Mouse (Mus musculus): ENCODE data around the gene Igfn1. TPM values are rescaled to one million over a fixed set of nuclear protein-coding genes. Genes with fewer than 3 reads are reported as not detected.

Igfn1 gene
- polyA plus RNA-seq, 2 experiments = not detected

- peak overlapping the region; percentile 26; the same call in 1 of the 2 replicates for H3K4me2 ChIP-seq (ENCODE audit: low read depth)
These were observed 7.4 kb upstream of the Igfn1 start for GRCm38 (mm10) chr1:136013513-136013912.

GRCm38 (mm10) chr1:136010247-136010646 is 4.1 kb upstream of the Igfn1 start:
- Histone ChIP-seq H3K9ac (replicated peaks) (no peak overlapping the region), H3K27me3 (ENCODE audit: control insufficient read depth, insufficient read depth, low read length) (no peaks in the 10 kb centered on the region; the same call in 1 of the 2 replicates), H3K4me1 (replicated peaks; ENCODE audit: control insufficient read depth in 2 of 2, insufficient read depth in 2 of 2, low read length in 1 of 2) (peaks cover 44 to 53% of the 10 kb centered on the region in 2 experiments), H3K36me3 (replicated peaks; ENCODE audit: control insufficient read depth, insufficient read depth, low read depth) (no peaks in the 10 kb centered on the region), H3K4me2 (ENCODE audit: low read depth) (no peak overlapping the region), H3K9me3 (ENCODE audit: control insufficient read depth, low read length) (no peaks in the 10 kb centered on the region), H3K27ac (no peak overlapping the region), H3K4me3 (ENCODE audit: insufficient read depth in 1 of 2, low read depth in 2 of 2, low read length in 2 of 2) (no peak overlapping the region)
- 87% methylated on average over 4 of the region's 4 CpGs for WGBS (ENCODE audit: insufficient replicate concordance)
- ATAC-seq (ENCODE audit: insufficient read depth) (no peak), DNase-seq (ENCODE audit: low read depth in 3 of 3, low spot score in 3 of 3) (no peak)
- no peak for TF ChIP-seq EP300 (IDR thresholded peaks at IDR 0.05; ENCODE audit: low read depth)
- TF ChIP-seq CTCF (IDR thresholded peaks at IDR 0.05; ENCODE audit: low read depth) = no peak

More at GRCm38 (mm10) chr1:136013513-136013912, 7.4 kb upstream of the Igfn1 start:
- no peak overlapping the region for H3K4me3 ChIP-seq (ENCODE audit: insufficient read depth in 1 of 2, low read depth in 2 of 2, low read length in 2 of 2)
- no peak for DNase-seq (ENCODE audit: low read depth in 3 of 3, low spot score in 3 of 3)
- no peaks in the 10 kb centered on the region for H3K27me3 ChIP-seq (ENCODE audit: control insufficient read depth, insufficient read depth, low read length)
- WGBS (ENCODE audit: insufficient replicate concordance) = 55% methylated on average over 4 of the region's 4 CpGs
- TF ChIP-seq CTCF (IDR thresholded peaks at IDR 0.05; ENCODE audit: low read depth) = no peak
- no peak for TF ChIP-seq EP300 (IDR thresholded peaks at IDR 0.05; ENCODE audit: low read depth)
- no peak for ATAC-seq (ENCODE audit: insufficient read depth)
- 0 out of 2 replicates have a peak overlapping the region, but pooled peaks have one; percentile 23 for H3K9ac ChIP-seq (replicated peaks)
- H3K27ac ChIP-seq = peak overlapping the region; percentile 94
- no peaks in the 10 kb centered on the region for H3K36me3 ChIP-seq (replicated peaks; ENCODE audit: control insufficient read depth, insufficient read depth, low read depth)
- H3K4me1 ChIP-seq (replicated peaks; ENCODE audit: control insufficient read depth in 2 of 2, insufficient read depth in 2 of 2, low read length in 1 of 2) = peaks cover 58 to 67% of the 10 kb centered on the region in 2 experiments
- H3K9me3 ChIP-seq (ENCODE audit: control insufficient read depth, low read length) = no peaks in the 10 kb centered on the region

- Histone ChIP-seq H3K4me2 (ENCODE audit: low read depth) (peak overlapping the region; percentile 92), H3K4me3 (ENCODE audit: insufficient read depth in 1 of 2, low read depth in 2 of 2, low read length in 2 of 2) (peak overlapping the region; percentile 67 to 68), H3K4me1 (replicated peaks; ENCODE audit: control insufficient read depth in 2 of 2, insufficient read depth in 2 of 2, low read length in 1 of 2) (peaks cover 26 to 35% of the 10 kb centered on the region in 2 experiments), H3K27ac (peak overlapping the region; percentile 60), H3K27me3 (ENCODE audit: control insufficient read depth, insufficient read depth, low read length) (no peaks in the 10 kb centered on the region; the same call in 1 of the 2 replicates), H3K9ac (replicated peaks) (peak overlapping the region; percentile 52), H3K36me3 (replicated peaks; ENCODE audit: control insufficient read depth, insufficient read depth, low read depth) (no peaks in the 10 kb centered on the region), H3K9me3 (ENCODE audit: control insufficient read depth, low read length) (no peaks in the 10 kb centered on the region)
- ATAC-seq (ENCODE audit: insufficient read depth) = peak; percentile 65
- TF ChIP-seq EP300 (IDR thresholded peaks at IDR 0.05; ENCODE audit: low read depth) (no peak), CTCF (IDR thresholded peaks at IDR 0.05; ENCODE audit: low read depth) (no peak; the same call in 1 of the 2 replicates)
- 14% methylated on average over 8 of the region's 8 CpGs for WGBS (ENCODE audit: insufficient replicate concordance)
- no peak for DNase-seq (ENCODE audit: low read depth in 3 of 3, low spot score in 3 of 3)
These were observed 2.0 kb upstream of the Igfn1 start for GRCm38 (mm10) chr1:136008159-136008533.

GRCm38 (mm10) chr1:136007211-136008158 is 1.3 kb upstream of the Igfn1 start, which contains the start of gene Tmem9:
Gene Tmem9, plus strand, starts transcription at chr1:136008150.
- Histone ChIP-seq H3K4me3 (ENCODE audit: insufficient read depth in 1 of 2, low read depth in 2 of 2, low read length in 2 of 2) (peak within 1 kb of the TSS; percentile 67 to 68), H3K36me3 (replicated peaks; ENCODE audit: control insufficient read depth, insufficient read depth, low read depth) (no peaks in the 10 kb centered on the region), H3K4me2 (ENCODE audit: low read depth) (peak within 1 kb of the TSS; percentile 92), H3K27ac (peak within 1 kb of the TSS; percentile 60), H3K9ac (replicated peaks) (peak within 1 kb of the TSS; percentile 72), H3K9me3 (ENCODE audit: control insufficient read depth, low read length) (no peaks in the 10 kb centered on the region), H3K27me3 (ENCODE audit: control insufficient read depth, insufficient read depth, low read length) (no peaks in the 10 kb centered on the region; the same call in 1 of the 2 replicates), H3K4me1 (replicated peaks; ENCODE audit: control insufficient read depth in 2 of 2, insufficient read depth in 2 of 2, low read length in 1 of 2) (peaks cover 22 to 32% of the 10 kb centered on the region in 2 experiments)
- TF ChIP-seq EP300 (IDR thresholded peaks at IDR 0.05; ENCODE audit: low read depth) (no peak; the same call in 1 of the 2 replicates), CTCF (IDR thresholded peaks at IDR 0.05; ENCODE audit: low read depth) (0 out of 2 replicates have a peak, but pooled peaks have one; percentile 38)
- WGBS (ENCODE audit: insufficient replicate concordance) = 4% methylated on average over 37 of the region's 37 CpGs
- ATAC-seq (ENCODE audit: insufficient read depth) = peak; percentile 96
- DNase-seq (ENCODE audit: low read depth in 3 of 3, low spot score in 3 of 3) = peak; percentile 85 to 93 (median 92)

- WGBS (ENCODE audit: insufficient replicate concordance) = 79% methylated on average over 2 of the region's 2 CpGs
- no peak overlapping the region for H3K27ac ChIP-seq
- H3K36me3 ChIP-seq (replicated peaks; ENCODE audit: control insufficient read depth, insufficient read depth, low read depth) = no peaks in the 10 kb centered on the region
- H3K27me3 ChIP-seq (ENCODE audit: control insufficient read depth, insufficient read depth, low read length) = peaks cover 10% of the 10 kb centered on the region
- H3K4me3 ChIP-seq (ENCODE audit: insufficient read depth in 1 of 2, low read depth in 2 of 2, low read length in 2 of 2) = no peak overlapping the region
- H3K4me2 ChIP-seq (ENCODE audit: low read depth) = no peak overlapping the region
- no peak for DNase-seq (ENCODE audit: low read depth in 3 of 3, low spot score in 3 of 3)
- TF ChIP-seq CTCF (IDR thresholded peaks at IDR 0.05; ENCODE audit: low read depth) (no peak), EP300 (IDR thresholded peaks at IDR 0.05; ENCODE audit: low read depth) (no peak)
- no peak for ATAC-seq (ENCODE audit: insufficient read depth)
- no peak overlapping the region for H3K9ac ChIP-seq (replicated peaks)
- H3K9me3 ChIP-seq (ENCODE audit: control insufficient read depth, low read length) = no peaks in the 10 kb centered on the region
- no peaks in the 10 kb centered on the region for H3K4me1 ChIP-seq (replicated peaks; ENCODE audit: control insufficient read depth in 2 of 2, insufficient read depth in 2 of 2, low read length in 1 of 2)
These were observed 4.7 kb downstream of the Igfn1 start for GRCm38 (mm10) chr1:136001438-136001837.

Data from liver, embryonic 14.5 days (tissue).